Mouse (Mus musculus) forebrain, postnatal 0 days (tissue): ENCODE data around the gene Nr2f2. TPM values are rescaled to one million over a fixed set of nuclear protein-coding genes. Genes with fewer than 3 reads are reported as not detected.

ENCODE experiments used
- ATAC-seq: fragments of 200-750 bp; cut with Nextera tagmentation; 2 replicates; pipeline ENCODE4 v1.8.0; 2017; ENCODE audit warnings: mild to moderate bottlenecking, moderate library complexity
- DNase-seq: peaks from one replicate; pipeline ENCODE4 v3.0.0-alpha.2; 2015
- H3K27ac ChIP-seq: fragments of 300-500 bp; sonication (generic); 2 replicates; pipeline ENCODE4 v1.5.1; 2014; ENCODE audit warnings: low read depth, mild to moderate bottlenecking, antibody characterized with exemption, low read length, moderate library complexity, mixed read lengths
- H3K27me3 ChIP-seq: fragments of 300-500 bp; sonication (generic); 2 replicates; pipeline ENCODE4 v1.6.1; 2014; ENCODE audit warnings: mild to moderate bottlenecking, low read length, mixed read lengths; ENCODE audit not compliant: insufficient read depth
- H3K36me3 ChIP-seq: fragments of 300-500 bp; sonication (generic); 2 replicates; pipeline ENCODE4 v1.6.1; 2014; ENCODE audit warnings: mild to moderate bottlenecking, moderate library complexity; ENCODE audit not compliant: insufficient read depth
- H3K4me1 ChIP-seq: fragments of 300-500 bp; sonication (generic); 2 replicates; pipeline ENCODE4 v1.6.1; 2014; ENCODE audit warnings: antibody characterized with exemption; ENCODE audit not compliant: insufficient read depth
- H3K4me2 ChIP-seq: fragments of 300-500 bp; sonication (generic); 2 replicates; pipeline ENCODE4 v1.6.1; 2014; ENCODE audit warnings: low read depth, mild to moderate bottlenecking, moderate library complexity
- H3K4me3 ChIP-seq: fragments of 300-500 bp; sonication (generic); 2 replicates; pipeline ENCODE4 v1.5.1; 2014; ENCODE audit warnings: low read depth, low read length, mixed read lengths
- H3K9ac ChIP-seq: fragments of 300-500 bp; sonication (generic); 2 replicates; pipeline ENCODE4 v1.6.1; 2014; ENCODE audit warnings: mild to moderate bottlenecking
- H3K9me3 ChIP-seq: fragments of 300-500 bp; sonication (generic); 2 replicates; pipeline ENCODE4 v1.6.1; 2016; ENCODE audit warnings: low read length
- CTCF ChIP-seq: sonication (generic); IDR thresholded peaks from 2 replicates; pipeline ENCODE4 v1.5.1; 2016; ENCODE audit warnings: antibody characterized with exemption, control low read depth, low read depth
- WGBS: fragments of 180-500 bp; shearing (Covaris S2); extraction: QIAGEN DNeasy Blood & Tissue Kit; methylation state at CpG from one replicate; pipeline ENCODE4 v1.1.7; 2014; 5-methylcytosine and 5-hydroxymethylcytosine counted together
- polyA plus RNA-seq: library from polyadenylated mRNA; unstranded; fragments of >200 nt; fragmentation: Nextera tagmentation; extraction: Ambion mirVana; gene quantifications from 2 replicates; pipeline ENCODE4 v1.2.1, GENCODE M21; 2015
- total RNA-seq: library from RNA; depleted of rRNA; stranded (reverse); fragments of >200 nt; gene quantifications from 2 replicates; pipeline ENCODE4 v1.2.3, GENCODE M21; 2014

Nr2f2 gene
- total and polyA plus RNA-seq, 2 experiments from 2014 or later = 49.9 to 92.8 TPM

- WGBS = 13% methylated on average over 20 of the region's 20 CpGs
- Histone ChIP-seq H3K4me1 (0 out of 2 replicates have a peak, but pooled peaks cover 5% of the 10 kb centered on the region), H3K27me3 (peaks cover 66% of the 10 kb centered on the region), H3K4me3 (no peak overlapping the region), H3K27ac (peak overlapping the region; percentile 37), H3K9ac (peak overlapping the region; percentile 41), H3K9me3 (no peaks in the 10 kb centered on the region), H3K4me2 (peak overlapping the region; percentile 61), H3K36me3 (no peaks in the 10 kb centered on the region)
- ATAC-seq = no peak
- TF ChIP-seq CTCF = no peak
- no peak for DNase-seq
These were observed 19.5 kb downstream of the Nr2f2 start for GRCm38 (mm10) chr7:70346951-70347617.

GRCm38 (mm10) chr7:70346010-70346536 lies 20.5 kb downstream of the Nr2f2 start:
- ATAC-seq (peak; percentile 75), DNase-seq (peak; percentile 83)
- Histone ChIP-seq H3K36me3 (no peaks in the 10 kb centered on the region), H3K4me1 (0 out of 2 replicates have a peak, but pooled peaks cover 5% of the 10 kb centered on the region), H3K9ac (peak overlapping the region; percentile 41), H3K27me3 (peaks cover 76% of the 10 kb centered on the region), H3K4me3 (peak overlapping the region; percentile 36), H3K27ac (peak overlapping the region; percentile 78), H3K9me3 (no peaks in the 10 kb centered on the region), H3K4me2 (peak overlapping the region; percentile 51)
- 3% methylated on average over 35 of the region's 35 CpGs for WGBS
- peak; percentile 67 for TF ChIP-seq CTCF

- H3K27ac ChIP-seq = peak overlapping the region; percentile 46; the same call in 1 of the 2 replicates
- 0 out of 2 replicates have a peak overlapping the region, but pooled peaks have one; percentile 6 for H3K9ac ChIP-seq
- H3K27me3 ChIP-seq = peaks cover 84% of the 10 kb centered on the region
- TF ChIP-seq CTCF = no peak
- peak overlapping the region; percentile 1; the same call in 1 of the 2 replicates for H3K4me2 ChIP-seq
- no peak for ATAC-seq
- 15% methylated on average over 5 of the region's 5 CpGs for WGBS
- DNase-seq = peak; percentile 54
- 0 out of 2 replicates have a peak, but pooled peaks cover 5% of the 10 kb centered on the region for H3K4me1 ChIP-seq
- no peaks in the 10 kb centered on the region for H3K36me3 ChIP-seq
- no peaks in the 10 kb centered on the region for H3K9me3 ChIP-seq
- H3K4me3 ChIP-seq = no peak overlapping the region
These were observed 23.1 kb downstream of the Nr2f2 start for GRCm38 (mm10) chr7:70343426-70343825.

GRCm38 (mm10) chr7:70342771-70343170 lies 23.8 kb downstream of the Nr2f2 start:
- H3K27ac ChIP-seq = 0 out of 2 replicates have a peak overlapping the region, but pooled peaks have one; percentile 17
- 0 out of 2 replicates have a peak, but pooled peaks cover 5% of the 10 kb centered on the region for H3K4me1 ChIP-seq
- DNase-seq (peak; percentile 42), ATAC-seq (no peak)
- no peak overlapping the region for H3K9ac ChIP-seq
- no peak overlapping the region for H3K4me3 ChIP-seq
- H3K4me2 ChIP-seq = peak overlapping the region; percentile 1; the same call in 1 of the 2 replicates
- WGBS = 20% methylated on average over 8 of the region's 8 CpGs
- H3K27me3 ChIP-seq = peaks cover 84% of the 10 kb centered on the region
- no peak for TF ChIP-seq CTCF
- no peaks in the 10 kb centered on the region for H3K36me3 ChIP-seq
- H3K9me3 ChIP-seq = no peaks in the 10 kb centered on the region

- H3K36me3 ChIP-seq = no peaks in the 10 kb centered on the region
- H3K27ac ChIP-seq = no peak overlapping the region
- no peak overlapping the region for H3K9ac ChIP-seq
- ATAC-seq (no peak), DNase-seq (peak; percentile 36)
- no peak overlapping the region for H3K4me2 ChIP-seq
- WGBS = 24% methylated on average over 2 of the region's 2 CpGs
- no peak for TF ChIP-seq CTCF
- H3K27me3 ChIP-seq = peaks cover 86% of the 10 kb centered on the region
- H3K4me1 ChIP-seq = 0 out of 2 replicates have a peak, but pooled peaks cover 5% of the 10 kb centered on the region
- no peaks in the 10 kb centered on the region for H3K9me3 ChIP-seq
- no peak overlapping the region for H3K4me3 ChIP-seq
These were observed 24.5 kb downstream of the Nr2f2 start for GRCm38 (mm10) chr7:70342076-70342475.

GRCm38 (mm10) chr7:70339998-70340630 lies 26.4 kb downstream of the Nr2f2 start:
- Histone ChIP-seq H3K27ac (no peak overlapping the region), H3K9ac (no peak overlapping the region), H3K27me3 (peaks cover 92% of the 10 kb centered on the region), H3K9me3 (no peaks in the 10 kb centered on the region), H3K36me3 (no peaks in the 10 kb centered on the region), H3K4me3 (no peak overlapping the region), H3K4me1 (no peaks in the 10 kb centered on the region), H3K4me2 (no peak overlapping the region)
- DNase-seq (peak; percentile 1), ATAC-seq (no peak)
- WGBS = 24% methylated on average over 12 of the region's 12 CpGs
- TF ChIP-seq CTCF = no peak

- H3K4me2 ChIP-seq = no peak overlapping the region
- 14% methylated on average over 7 of the region's 7 CpGs for WGBS
- ATAC-seq (no peak), DNase-seq (no peak)
- peaks cover 87% of the 10 kb centered on the region for H3K27me3 ChIP-seq
- H3K4me3 ChIP-seq = no peak overlapping the region
- H3K9me3 ChIP-seq = no peaks in the 10 kb centered on the region
- H3K27ac ChIP-seq = no peak overlapping the region
- no peak for TF ChIP-seq CTCF
- no peaks in the 10 kb centered on the region for H3K36me3 ChIP-seq
- H3K9ac ChIP-seq = no peak overlapping the region
- no peaks in the 10 kb centered on the region for H3K4me1 ChIP-seq
These were observed 28.3 kb downstream of the Nr2f2 start for GRCm38 (mm10) chr7:70338265-70338640.
